Mouse (Mus musculus) gastrocnemius, postnatal 10 days (tissue): ENCODE data around the gene Cdkn2b. TPM values are rescaled to one million over a fixed set of nuclear protein-coding genes. Genes with fewer than 3 reads are reported as not detected.

ENCODE experiments used
- DNase-seq: peaks from one replicate; pipeline ENCODE4 v3.0.0; 2021; ENCODE audit warnings: mixed read lengths
- total RNA-seq, 2 experiments: library from RNA; stranded (reverse); gene quantifications; 2 replicates each; pipeline ENCODE4 v1.2.3; 2021

Gene Cdkn2b
- total RNA-seq, 2 experiments from 2014 or later: 0.16 to 0.50 TPM

GRCm38 (mm10) chr4:89293516-89293915 lies 17.3 kb downstream of the Cdkn2b start:
- DNase-seq: no peak

- DNase-seq: no peak
Observed at GRCm38 (mm10) chr4:89289028-89289427, 21.8 kb downstream of the Cdkn2b start.

DNA sequence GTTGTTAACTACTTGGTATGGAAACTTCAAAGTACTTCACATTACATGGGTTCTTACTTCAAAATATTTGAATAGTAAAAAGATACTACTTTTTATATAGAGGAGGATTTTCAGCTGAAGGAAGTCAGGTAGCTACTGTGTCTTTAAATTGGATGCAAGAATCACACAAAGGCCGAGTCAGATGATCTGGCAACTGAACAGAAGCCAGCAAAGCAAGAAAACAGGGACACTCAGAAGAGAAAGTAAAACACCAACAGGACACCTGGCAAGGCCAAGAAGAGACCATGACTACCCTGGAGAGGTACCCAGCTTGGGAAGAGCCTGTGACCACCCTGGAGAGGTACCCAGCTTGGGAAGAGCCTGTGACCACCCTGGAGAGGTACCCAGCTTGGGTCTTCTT lies 24.3 kb downstream of the Cdkn2b start:
- no peak for DNase-seq

DNA sequence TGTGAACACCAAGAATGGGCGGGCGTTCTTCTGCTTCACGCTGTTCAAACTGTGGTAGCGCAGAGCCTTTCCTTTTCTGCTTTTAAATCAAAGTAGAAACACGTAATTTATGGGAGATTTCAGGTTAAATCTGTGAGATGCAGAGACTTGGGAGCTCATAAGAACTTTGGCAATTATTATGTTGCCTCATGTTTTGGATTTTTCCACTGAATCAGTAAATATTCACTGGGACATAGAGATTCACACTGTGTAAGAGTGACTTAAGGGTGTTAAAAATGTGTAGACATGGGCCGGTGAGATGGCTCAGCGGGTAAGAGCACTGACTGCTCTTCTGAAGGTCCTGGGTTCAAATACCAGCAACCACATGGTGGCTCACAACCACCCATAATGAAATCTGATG lies 25.2 kb downstream of the Cdkn2b start:
- DNase-seq: no peak

DNA sequence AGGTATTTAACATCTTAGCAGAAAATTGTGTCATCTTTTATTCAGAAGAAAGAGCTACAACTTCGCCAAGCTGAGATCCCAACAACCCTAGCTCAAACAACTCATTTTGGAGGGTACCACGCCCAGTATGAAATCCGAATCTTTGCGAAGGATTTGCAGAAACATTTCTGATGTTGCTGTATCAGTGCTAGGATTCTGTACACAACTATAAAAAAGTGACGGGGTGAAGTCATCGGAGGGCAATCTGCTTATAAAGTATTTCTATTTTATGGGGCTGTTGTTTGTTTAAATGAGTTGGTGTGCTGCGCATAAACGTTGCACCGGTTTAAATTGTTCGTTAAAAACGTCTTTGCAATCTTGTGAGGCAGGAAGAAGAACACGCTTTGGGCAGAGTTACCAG lies 28.2 kb downstream of the Cdkn2b start:
- DNase-seq: no peak

GRCm38 (mm10) chr4:89282036-89282566 lies 28.7 kb downstream of the Cdkn2b start:
- DNase-seq: no peak

- DNase-seq: no peak
Observed at GRCm38 (mm10) chr4:89281236-89281635, 29.6 kb downstream of the Cdkn2b start.

GRCm38 (mm10) chr4:89279641-89280040 lies 31.2 kb downstream of the Cdkn2b start:
- DNase-seq: no peak

DNA sequence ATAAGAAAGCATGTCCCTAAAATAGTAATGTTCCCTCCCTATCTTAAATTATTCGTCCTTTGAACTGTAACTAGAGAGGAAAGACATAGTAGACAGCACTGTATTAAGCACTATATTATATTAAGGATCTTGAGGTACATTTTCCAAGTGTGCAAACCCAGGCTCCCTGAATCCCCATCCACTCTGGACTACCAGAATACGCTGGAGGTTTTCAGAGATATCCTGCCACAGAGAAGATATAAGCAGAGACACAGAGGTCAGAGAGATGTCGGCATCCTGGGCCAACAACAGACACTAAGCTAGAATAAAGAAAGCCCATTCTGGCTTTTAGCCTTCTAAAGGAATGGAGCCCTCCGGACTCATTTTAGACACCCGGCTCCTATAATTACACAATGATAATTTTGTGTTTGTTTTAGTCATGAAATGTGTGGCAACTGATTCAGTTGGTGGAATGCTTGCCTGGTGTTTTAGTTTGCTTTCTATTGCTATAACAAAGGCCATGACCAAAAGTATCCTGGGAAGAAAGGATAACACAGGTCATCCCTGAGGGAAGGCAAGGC lies 33.4 kb downstream of the Cdkn2b start:
- DNase-seq: no peak

DNA sequence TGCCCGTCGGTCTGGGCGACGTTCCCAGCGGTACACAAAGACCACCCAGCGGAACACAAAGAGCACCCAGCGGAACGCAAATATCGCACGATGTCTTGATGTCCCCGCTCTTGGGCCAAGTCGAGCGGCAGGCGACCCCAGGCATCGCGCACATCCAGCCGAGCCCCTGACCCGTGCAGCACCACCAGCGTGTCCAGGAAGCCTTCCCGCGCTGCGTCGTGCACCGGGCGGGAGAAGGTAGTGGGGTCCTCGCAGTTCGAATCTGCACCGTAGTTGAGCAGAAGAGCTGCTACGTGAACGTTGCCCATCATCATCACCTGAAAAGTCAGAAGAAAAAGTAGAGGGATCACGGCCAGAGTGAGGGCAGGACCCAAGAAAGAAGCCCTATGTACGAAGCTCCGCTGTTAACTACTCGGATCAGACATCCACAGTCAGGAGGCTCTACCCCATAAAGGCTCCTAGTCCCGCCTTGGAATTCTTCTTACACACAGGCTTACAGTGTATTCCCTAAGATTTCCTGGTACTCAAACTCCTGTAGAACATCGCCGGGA lies 34.1 kb downstream of the Cdkn2b start:
- no peak for DNase-seq

DNA sequence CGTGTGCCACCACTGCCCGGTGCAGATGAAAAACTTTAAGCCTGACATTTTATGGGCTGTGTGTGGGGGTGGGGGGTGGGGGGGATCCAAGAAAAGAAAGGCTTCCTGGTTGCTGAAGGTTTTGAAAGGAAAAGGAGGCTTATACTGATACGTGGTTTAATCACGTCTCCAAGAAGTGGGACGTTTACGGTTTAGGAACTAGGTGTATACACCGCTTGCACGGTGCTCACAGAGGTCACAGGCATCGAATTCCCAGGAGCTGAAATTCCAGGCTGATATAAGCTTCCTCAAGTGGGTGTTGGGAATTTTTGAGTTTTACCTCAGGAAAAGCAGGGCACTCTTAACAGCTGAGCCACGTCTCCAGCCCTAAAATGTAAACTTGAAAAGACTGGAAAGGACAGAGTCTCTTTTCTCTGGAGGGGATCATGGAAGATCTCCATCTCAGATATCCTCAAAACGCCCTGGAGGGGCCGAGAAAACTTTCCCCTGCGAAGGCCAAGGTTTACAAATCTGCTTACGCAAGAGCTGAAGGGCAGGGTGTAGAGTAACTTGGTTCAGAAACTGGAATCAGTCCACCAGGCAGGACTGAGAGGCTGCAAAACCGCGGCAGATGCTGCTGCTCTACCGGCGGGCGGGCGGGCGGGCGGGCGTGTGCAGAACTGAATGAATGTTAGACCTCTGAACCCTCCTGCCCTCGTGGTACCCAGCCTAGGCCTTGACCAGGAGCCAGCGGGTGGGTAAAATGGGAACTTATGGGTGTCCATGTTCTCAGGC lies 34.8 kb downstream of the Cdkn2b start:
- DNase-seq: no peak

DNA sequence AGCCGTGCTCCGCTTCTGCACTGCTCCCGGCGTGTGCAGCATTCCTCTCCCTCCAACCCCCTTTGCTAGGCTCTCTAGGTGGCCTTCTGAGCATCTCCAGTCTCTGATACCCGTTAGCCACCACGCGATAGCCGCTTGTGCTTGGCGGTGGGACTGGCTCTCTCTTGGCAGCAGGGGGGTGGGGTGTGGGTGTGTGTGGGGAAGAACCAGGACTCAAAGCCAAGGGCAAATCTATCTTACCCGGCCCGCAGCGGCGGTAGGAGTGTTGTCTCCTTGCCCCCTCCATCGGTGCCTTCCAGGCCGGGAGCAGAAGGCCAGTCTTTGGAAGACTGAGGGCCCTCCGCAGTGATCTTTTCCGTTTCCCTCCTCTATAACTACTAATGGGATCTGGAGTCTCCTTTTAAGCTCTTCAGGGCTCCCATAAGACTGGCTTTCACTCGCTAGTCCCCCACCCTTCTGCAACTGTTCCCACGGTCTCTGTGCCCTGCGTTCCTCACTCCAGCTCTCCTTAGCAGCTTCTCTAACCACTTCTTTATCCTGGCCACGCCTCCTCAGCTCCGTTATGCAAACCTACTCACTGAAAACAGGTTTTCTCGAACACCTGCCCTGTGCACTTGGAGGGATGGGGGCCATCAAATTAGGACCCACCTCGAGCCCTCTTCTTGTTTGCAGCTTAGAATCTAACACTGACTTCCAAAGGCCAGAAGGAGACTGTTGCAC lies 35.9 kb downstream of the Cdkn2b start:
- peak; percentile 5 for DNase-seq

GRCm38 (mm10) chr4:89274006-89274405 lies 36.8 kb downstream of the Cdkn2b start:
- no peak for DNase-seq

DNA sequence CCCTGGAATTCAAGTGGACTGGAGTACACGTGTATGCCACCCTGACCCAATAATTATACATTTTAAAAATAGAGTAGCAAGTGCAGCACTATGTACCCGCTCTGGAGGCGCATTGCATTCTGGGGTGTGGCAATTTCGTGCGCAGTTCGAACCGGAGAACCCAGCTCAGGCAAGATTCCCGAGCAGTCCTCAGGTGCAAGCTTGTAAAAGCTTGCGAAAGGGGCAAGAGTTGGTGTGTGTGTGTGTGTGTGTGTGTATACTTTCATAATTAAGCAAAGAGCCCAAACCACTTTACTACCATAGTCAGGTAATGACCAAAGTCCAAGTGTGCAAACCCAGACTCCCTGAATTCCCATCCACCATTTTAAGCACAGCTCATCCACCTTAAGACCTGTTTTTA lies 37.3 kb downstream of the Cdkn2b start:
- no peak for DNase-seq

DNA sequence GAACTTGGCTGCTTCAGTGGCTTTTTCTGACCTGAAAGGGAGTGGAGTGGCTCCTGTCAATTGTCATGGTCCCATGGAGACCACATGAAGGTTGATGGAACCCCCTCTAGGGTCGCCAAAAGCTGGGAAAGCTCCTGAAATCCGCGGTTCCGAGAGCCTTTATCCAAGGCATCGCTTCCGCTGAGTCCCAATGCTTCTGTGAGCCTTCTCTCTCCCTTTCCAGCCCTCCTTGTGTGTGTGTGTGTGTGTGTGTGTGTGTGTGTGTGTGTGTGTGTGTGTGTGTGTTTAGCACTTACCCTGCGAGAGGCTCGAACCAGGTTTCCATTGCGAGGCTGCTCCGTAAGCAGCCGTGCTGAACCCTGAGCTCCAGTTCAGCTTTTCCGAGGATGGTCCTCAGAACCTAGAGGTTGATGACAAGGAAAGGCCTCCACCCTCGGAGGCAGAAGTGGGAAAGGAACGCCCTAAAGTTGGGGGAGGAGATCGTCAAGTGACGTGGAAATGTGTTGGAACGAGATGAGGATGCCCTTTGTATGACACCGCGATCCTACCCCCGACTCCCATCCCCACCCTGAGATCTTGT lies 37.8 kb downstream of the Cdkn2b start:
- no peak for DNase-seq

DNA sequence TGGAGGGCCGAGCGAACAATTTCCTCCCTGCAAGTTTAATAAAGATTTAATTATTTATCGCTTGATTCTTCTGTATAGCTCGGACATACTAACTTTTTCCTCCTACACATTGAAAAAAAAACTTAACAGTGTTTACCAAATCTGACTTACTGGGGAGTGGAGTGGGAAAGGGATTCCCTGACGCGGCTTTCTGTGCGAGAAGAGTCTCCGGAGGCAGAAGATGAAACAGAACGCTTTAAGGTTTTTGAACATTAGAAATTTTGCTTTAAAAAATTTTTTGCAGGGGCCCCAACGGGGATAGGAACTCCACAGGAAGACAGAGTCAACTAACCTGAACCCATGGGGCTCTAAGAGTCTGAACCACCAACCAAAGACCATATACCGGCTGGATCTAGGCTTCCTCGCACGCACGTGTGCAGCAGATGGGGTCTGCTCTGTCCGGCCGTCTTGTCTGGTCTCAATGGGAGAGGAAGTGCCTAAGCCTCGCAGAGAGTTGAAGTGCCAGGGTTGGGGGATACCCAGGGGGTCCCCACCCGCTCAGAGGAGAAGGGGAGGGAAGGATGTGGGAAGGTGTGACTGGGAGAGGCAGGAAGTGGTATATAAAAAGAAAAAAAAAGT lies 38.6 kb downstream of the Cdkn2b start:
- no peak for DNase-seq

DNA sequence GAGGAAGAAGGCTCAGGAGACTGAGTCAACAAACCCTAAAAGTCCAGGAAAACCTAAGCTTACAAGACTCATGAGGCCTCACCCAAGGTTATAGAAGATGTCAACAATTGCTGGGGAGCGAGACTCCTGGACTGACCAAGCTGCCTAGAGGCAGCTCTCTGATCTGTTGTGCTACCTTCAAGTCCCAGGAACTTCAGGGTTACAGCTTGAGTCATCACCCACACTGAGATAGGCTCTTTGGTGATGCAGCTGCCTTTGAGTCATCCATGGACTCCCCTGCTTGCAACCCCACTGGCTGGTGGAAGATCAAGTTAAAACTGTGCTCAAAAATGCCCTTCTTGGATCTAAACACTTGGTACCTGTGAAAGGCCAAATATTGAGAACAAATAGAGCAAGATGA lies 53.1 kb downstream of the Cdkn2b start:
- no peak for DNase-seq

Other genes with a start within 250 kb of the Cdkn2b start
- 10 to 100 TPM; 15.9 to 16.6 TPM for gene Mtap, start 173.9 kb downstream of the Cdkn2b start, total RNA-seq
- under 1 TPM; 0.29 to 0.45 TPM for gene Cdkn2a, start 16.4 kb downstream of the Cdkn2b start, total RNA-seq